Mouse (Mus musculus) liver, embryonic 14.5 days (tissue): ENCODE measurements around the gene Fras1.

Experiments
- CTCF ChIP-seq: IDR thresholded peaks from 2 replicates; pipeline ENCODE4 v1.5.1; 2016; ENCODE audit warnings: antibody characterized with exemption, low read depth, control low read depth
- EP300 ChIP-seq: IDR thresholded peaks from 2 replicates; pipeline ENCODE4 v1.6.1; 2016; ENCODE audit warnings: antibody characterized with exemption, low read depth

DNA sequence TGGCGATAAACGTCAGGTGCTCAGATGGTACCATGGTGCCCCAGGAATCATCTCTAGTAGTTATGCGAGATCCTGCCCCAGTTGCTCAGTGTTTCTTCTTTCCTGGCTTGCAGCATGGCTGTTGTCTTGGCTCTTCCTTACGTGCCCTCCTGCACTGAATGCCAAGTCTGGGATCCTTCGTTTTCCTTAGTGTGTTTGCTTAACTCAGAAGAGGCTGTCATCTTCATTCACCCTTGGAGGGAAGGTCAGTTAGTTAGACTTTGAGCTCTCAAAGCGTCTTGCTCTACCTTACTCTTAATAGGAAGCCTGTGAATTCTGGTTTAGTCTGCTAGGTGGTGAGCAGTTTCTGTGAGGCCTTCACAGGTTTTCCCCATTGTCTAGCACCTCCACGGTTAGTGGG is 73.7 kb downstream of the Fras1 start:
- TF ChIP-seq CTCF: no peak
- TF ChIP-seq EP300: no peak
